Mouse (Mus musculus) embryonic facial prominence, embryonic 15.5 days (tissue): Measurements from ENCODE around the gene Mcm6. TPM values are rescaled to one million over a fixed set of nuclear protein-coding genes. Genes with fewer than 3 reads are reported as not detected.
"Not testable (repeated sequence)": the region's sequence is repeated elsewhere in the genome, so short reads cannot be mapped to it uniquely, and the experiment has no call there.

Experiments used
- ATAC-seq: fragments of 200-750 bp; cut with Nextera tagmentation; 2 replicates; pipeline ENCODE4 v1.8.0; 2017; ENCODE audit warnings: low read depth, moderate TSS enrichment; ENCODE audit not compliant: insufficient number of reproducible peaks, low FRiP score, low TSS enrichment
- H3K27ac ChIP-seq: fragments of 300-500 bp; sonication (generic); replicated peaks from 2 replicates; pipeline ENCODE4 v1.5.1; 2015; ENCODE audit warnings: mild to moderate bottlenecking, inconsistent platforms
- H3K27me3 ChIP-seq: fragments of 300-500 bp; sonication (generic); 2 replicates; pipeline ENCODE4 v1.6.1; 2015; ENCODE audit warnings: inconsistent platforms
- H3K36me3 ChIP-seq: fragments of 300-500 bp; sonication (generic); 2 replicates; pipeline ENCODE4 v1.6.1; 2015; ENCODE audit warnings: mild to moderate bottlenecking, inconsistent platforms
- H3K4me1 ChIP-seq: fragments of 300-500 bp; sonication (generic); 2 replicates; pipeline ENCODE4 v1.6.1; 2015; ENCODE audit warnings: inconsistent platforms
- H3K4me2 ChIP-seq: fragments of 300-500 bp; sonication (generic); replicated peaks from 2 replicates; pipeline ENCODE4 v1.6.1; 2015; ENCODE audit warnings: mild to moderate bottlenecking, inconsistent platforms
- H3K4me3 ChIP-seq: fragments of 300-500 bp; sonication (generic); replicated peaks from 2 replicates; pipeline ENCODE4 v1.5.1; 2015; ENCODE audit warnings: mild to moderate bottlenecking, inconsistent platforms
- H3K9ac ChIP-seq: fragments of 300-500 bp; sonication (generic); 2 replicates; pipeline ENCODE4 v1.6.1; 2015; ENCODE audit warnings: inconsistent platforms
- H3K9me3 ChIP-seq: fragments of 300-500 bp; sonication (generic); replicated peaks from 2 replicates; pipeline ENCODE4 v1.6.1; 2016; ENCODE audit warnings: inconsistent platforms
- WGBS: fragments of 180-500 bp; shearing (Covaris S2); methylation state at CpG from one replicate; pipeline ENCODE4 v1.1.7; 2015; 5-methylcytosine and 5-hydroxymethylcytosine counted together
- polyA plus RNA-seq: library from polyadenylated mRNA; unstranded; fragments of >200 nt; fragmentation: Nextera tagmentation; extraction: Ambion mirVana; gene quantifications from 2 replicates; pipeline ENCODE4 v1.2.1, GENCODE M21; 2015

The Mcm6 gene
- polyA plus RNA-seq, 1 experiment from 2014 or later = 183 TPM

GRCm38 (mm10) chr1:128328218-128328617 lies 31.2 kb downstream of the Mcm6 start, which contains the start of gene Lct:
Gene Lct, minus strand, starts transcription at chr1:128328318.
- no peaks in the 10 kb centered on the region for H3K9me3 ChIP-seq
- H3K4me3 ChIP-seq = no peak within 1 kb of the TSS
- no peak within 1 kb of the TSS for H3K4me2 ChIP-seq
- H3K9ac ChIP-seq = no peak within 1 kb of the TSS
- no peaks in the 10 kb centered on the region for H3K27me3 ChIP-seq
- H3K4me1 ChIP-seq = no peaks in the 10 kb centered on the region
- ATAC-seq = no peak
- H3K36me3 ChIP-seq = peaks cover 62% of the 10 kb centered on the region
- WGBS = 88% methylated on average over 3 of the region's 3 CpGs
- no peak within 1 kb of the TSS for H3K27ac ChIP-seq

GRCm38 (mm10) chr1:128327165-128327564 lies 32.3 kb downstream of the Mcm6 start:
- ATAC-seq = no peak
- no peak overlapping the region for H3K27ac ChIP-seq
- 96% methylated on average over 1 of the region's 1 CpGs for WGBS
- no peaks in the 10 kb centered on the region for H3K9me3 ChIP-seq
- no peaks in the 10 kb centered on the region for H3K4me1 ChIP-seq
- no peak overlapping the region for H3K4me2 ChIP-seq
- H3K36me3 ChIP-seq = peaks cover 52% of the 10 kb centered on the region
- no peak overlapping the region for H3K9ac ChIP-seq
- no peaks in the 10 kb centered on the region for H3K27me3 ChIP-seq
- no peak overlapping the region for H3K4me3 ChIP-seq

GRCm38 (mm10) chr1:128324776-128325175 lies 34.7 kb downstream of the Mcm6 start:
- Histone ChIP-seq H3K4me3 (no peak overlapping the region), H3K27ac (no peak overlapping the region), H3K4me2 (no peak overlapping the region), H3K9ac (no peak overlapping the region), H3K9me3 (no peaks in the 10 kb centered on the region), H3K27me3 (no peaks in the 10 kb centered on the region), H3K36me3 (peaks cover 28% of the 10 kb centered on the region), H3K4me1 (no peaks in the 10 kb centered on the region)
- no peak for ATAC-seq
- WGBS = 71% methylated on average over 2 of the region's 2 CpGs

- H3K36me3 ChIP-seq = peaks cover 17% of the 10 kb centered on the region
- no peaks in the 10 kb centered on the region for H3K4me1 ChIP-seq
- no peak overlapping the region for H3K4me3 ChIP-seq
- no peaks in the 10 kb centered on the region for H3K27me3 ChIP-seq
- no peak overlapping the region for H3K9ac ChIP-seq
- no peak for ATAC-seq
- no peak overlapping the region for H3K27ac ChIP-seq
- H3K9me3 ChIP-seq = no peaks in the 10 kb centered on the region
- no peak overlapping the region for H3K4me2 ChIP-seq
- 91% methylated on average over 8 of the region's 8 CpGs for WGBS
Measured at GRCm38 (mm10) chr1:128323026-128323643, 36.3 kb downstream of the Mcm6 start.

GRCm38 (mm10) chr1:128319266-128319665 lies 40.2 kb downstream of the Mcm6 start:
- 76% methylated on average over 6 of the region's 6 CpGs for WGBS
- ATAC-seq = not testable (repeated sequence)

GRCm38 (mm10) chr1:128314665-128315064 lies 44.8 kb downstream of the Mcm6 start:
- ATAC-seq = no peak
- Histone ChIP-seq H3K9ac (no peak overlapping the region), H3K27me3 (no peaks in the 10 kb centered on the region), H3K36me3 (no peaks in the 10 kb centered on the region), H3K27ac (no peak overlapping the region), H3K4me1 (no peaks in the 10 kb centered on the region), H3K4me3 (no peak overlapping the region), H3K9me3 (no peaks in the 10 kb centered on the region), H3K4me2 (no peak overlapping the region)
- WGBS = 61% methylated on average over 4 of the region's 4 CpGs

More at GRCm38 (mm10) chr1:128319266-128319665, 40.2 kb downstream of the Mcm6 start:
- not testable (repeated sequence) for H3K36me3 ChIP-seq, H3K4me2 ChIP-seq, H3K9ac ChIP-seq, H3K27me3 ChIP-seq, H3K4me1 ChIP-seq, H3K27ac ChIP-seq, H3K4me3 ChIP-seq, H3K9me3 ChIP-seq

- Histone ChIP-seq H3K27me3 (no peaks in the 10 kb centered on the region), H3K36me3 (no peaks in the 10 kb centered on the region), H3K4me2 (no peak overlapping the region), H3K4me3 (no peak overlapping the region), H3K9me3 (no peaks in the 10 kb centered on the region), H3K27ac (no peak overlapping the region), H3K4me1 (no peaks in the 10 kb centered on the region), H3K9ac (no peak overlapping the region)
- ATAC-seq = no peak
- 71% methylated on average over 3 of the region's 3 CpGs for WGBS
Measured at GRCm38 (mm10) chr1:128309043-128309442, 50.4 kb downstream of the Mcm6 start.

GRCm38 (mm10) chr1:128303900-128304299 lies 55.6 kb downstream of the Mcm6 start:
- H3K4me3 ChIP-seq = no peak overlapping the region
- WGBS = 90% methylated on average over 16 of the region's 16 CpGs
- no peak overlapping the region for H3K4me2 ChIP-seq
- ATAC-seq = no peak
- no peak overlapping the region for H3K27ac ChIP-seq
- H3K27me3 ChIP-seq = no peaks in the 10 kb centered on the region
- H3K4me1 ChIP-seq = no peaks in the 10 kb centered on the region
- no peak overlapping the region for H3K9ac ChIP-seq
- no peaks in the 10 kb centered on the region for H3K36me3 ChIP-seq
- H3K9me3 ChIP-seq = no peaks in the 10 kb centered on the region

- H3K4me3 ChIP-seq = no peak overlapping the region
- no peaks in the 10 kb centered on the region for H3K4me1 ChIP-seq
- H3K9ac ChIP-seq = no peak overlapping the region
- no peak overlapping the region for H3K27ac ChIP-seq
- 64% methylated on average over 5 of the region's 5 CpGs for WGBS
- no peaks in the 10 kb centered on the region for H3K27me3 ChIP-seq
- no peaks in the 10 kb centered on the region for H3K9me3 ChIP-seq
- no peaks in the 10 kb centered on the region for H3K36me3 ChIP-seq
- no peak overlapping the region for H3K4me2 ChIP-seq
- no peak for ATAC-seq
Measured at GRCm38 (mm10) chr1:128295717-128296528, 63.5 kb downstream of the Mcm6 start.

- Histone ChIP-seq H3K27ac (no peak overlapping the region), H3K9ac (no peak overlapping the region), H3K9me3 (no peaks in the 10 kb centered on the region), H3K36me3 (no peaks in the 10 kb centered on the region), H3K27me3 (no peaks in the 10 kb centered on the region), H3K4me1 (no peaks in the 10 kb centered on the region), H3K4me2 (no peak overlapping the region), H3K4me3 (no peak overlapping the region)
- ATAC-seq = no peak
- 65% methylated on average over 8 of the region's 8 CpGs for WGBS
Measured at GRCm38 (mm10) chr1:128295296-128295695, 64.2 kb downstream of the Mcm6 start.

- Histone ChIP-seq H3K9ac (no peak overlapping the region), H3K27me3 (no peaks in the 10 kb centered on the region), H3K27ac (no peak overlapping the region), H3K4me1 (no peaks in the 10 kb centered on the region), H3K9me3 (no peaks in the 10 kb centered on the region), H3K4me3 (no peak overlapping the region), H3K4me2 (no peak overlapping the region), H3K36me3 (no peaks in the 10 kb centered on the region)
- no peak for ATAC-seq
- 86% methylated on average over 12 of the region's 12 CpGs for WGBS
Measured at GRCm38 (mm10) chr1:128293524-128293923, 65.9 kb downstream of the Mcm6 start.
